Mouse (Mus musculus): Measurements from ENCODE around the gene Grb7. TPM values are rescaled to one million over a fixed set of nuclear protein-coding genes. Genes with fewer than 3 reads are reported as not detected.

The Grb7 gene
- total and polyA plus RNA-seq, 3 experiments: 4.5 to 11.5 (median 8.0) TPM

DNA sequence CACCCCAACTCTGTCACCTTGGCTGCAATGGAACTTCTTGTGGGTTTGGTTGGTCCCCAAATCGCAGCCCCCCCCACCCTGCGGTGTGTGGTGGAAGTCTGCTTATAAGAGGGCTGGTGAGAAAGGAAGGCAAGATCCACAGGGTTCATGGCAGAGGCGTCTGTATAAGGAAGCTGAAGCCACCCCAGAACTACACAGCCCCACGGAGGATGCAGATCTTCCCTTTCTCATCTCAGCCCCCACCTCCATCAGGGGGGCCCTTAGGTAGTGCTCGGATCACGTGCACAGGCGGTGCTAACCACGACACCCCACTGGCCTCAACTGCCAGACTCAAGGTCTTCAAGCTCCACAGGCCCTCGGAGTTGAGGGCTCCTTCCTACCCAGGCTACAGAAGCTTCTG lies 17.7 kb downstream of the Grb7 start:
- Histone ChIP-seq H3K4me3 (replicated peaks in 1 of 3; ENCODE audit: low read depth in 2 of 3, low read length in 2 of 3, poor library complexity in 1 of 3) (no peak overlapping the region), H3K9ac (ENCODE audit: insufficient read depth, low read depth) (no peak overlapping the region), H3K36me3 (replicated peaks in 1 of 2; ENCODE audit: control insufficient read depth in 1 of 2, insufficient read depth in 1 of 2, low read length in 1 of 2) (peaks cover 56 to 58% of the 10 kb centered on the region in 2 experiments), H3K4me2 (ENCODE audit: insufficient read depth, low read depth, poor library complexity, severe bottlenecking) (no peak overlapping the region), H3K9me3 (replicated peaks; ENCODE audit: low read length) (no peaks in the 10 kb centered on the region), H3K79me2 (replicated peaks; ENCODE audit: control insufficient read depth, extremely low read depth, insufficient read depth, poor library complexity, severe bottlenecking) (peaks cover 39% of the 10 kb centered on the region), H3K4me1 (ENCODE audit: control insufficient read depth in 1 of 2, insufficient read depth in 2 of 2) (peaks cover 46 to 97% of the 10 kb centered on the region in 2 experiments), H3K27me3 (replicated peaks) (no peaks in the 10 kb centered on the region), H3K27ac (ENCODE audit: insufficient read depth, low read depth) (peak overlapping the region; percentile 83)
- no peak for DNase-seq (ENCODE audit: extremely low read depth)
- TF ChIP-seq BHLHE40 (IDR thresholded peaks at IDR 0.05; ENCODE audit: low read depth, low read length) (peak; percentile 47; the same call in 1 of the 2 replicates), NRF1 (IDR thresholded peaks at IDR 0.05; ENCODE audit: low read depth, low read length) (no peak), POLR2AphosphoS2 (IDR thresholded peaks at IDR 0.05; ENCODE audit: low read depth, low read length) (no peak), GABPA (IDR thresholded peaks at IDR 0.05; ENCODE audit: insufficient replicate concordance, low read depth, low read length) (no peak), CTCF (conservative IDR thresholded peaks at IDR 0.05 in 1 of 2, IDR thresholded peaks at IDR 0.05 in 1 of 2; ENCODE audit: low read depth in 2 of 2, low read length in 2 of 2) (no peak), POLR2A (IDR thresholded peaks at IDR 0.05; ENCODE audit: low read depth, low read length) (no peak), ZMIZ1 (IDR thresholded peaks at IDR 0.05; ENCODE audit: low read depth, low read length) (peak; percentile 68; the same call in 1 of the 2 replicates), JUND (conservative IDR thresholded peaks at IDR 0.05; ENCODE audit: low read depth, low read length) (no peak), USF1 (IDR thresholded peaks at IDR 0.05; ENCODE audit: low read depth, low read length) (no peak)
- dilution Hi-C loops (cut with MboI; ENCODE audit: extremely low pct_ligation_motif_present, extremely low pct_unique_long_range_greater_than_20kb, low sequenced_read_pairs) (no loop called here), in situ Hi-C loops (cut with MboI; ENCODE audit: low pct_ligation_motif_present, low pct_unique_long_range_greater_than_20kb, low sequenced_read_pairs) (no loop called here)

DNA sequence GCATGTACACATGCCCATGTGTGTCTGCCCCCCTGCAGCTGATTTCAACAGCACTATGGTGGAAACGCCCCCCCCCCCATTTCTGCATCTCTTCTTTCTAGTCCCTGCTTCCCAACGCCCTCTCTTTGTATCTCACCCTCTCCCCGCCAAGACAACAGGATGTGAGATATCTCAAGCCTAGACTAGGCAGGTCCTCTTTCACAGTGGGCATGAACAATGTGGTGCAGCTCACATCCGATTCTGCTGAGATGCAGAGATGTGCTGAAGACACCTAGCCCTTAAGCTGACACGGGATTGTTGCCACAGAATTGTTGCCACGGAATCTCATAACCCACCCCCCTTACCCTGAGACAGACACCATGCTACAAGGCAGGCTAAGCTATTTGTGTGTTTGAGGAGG lies 18.3 kb downstream of the Grb7 start:
- TF ChIP-seq ELF1 (IDR thresholded peaks at IDR 0.05; ENCODE audit: low read depth, low read length) (no peak), MAZ (IDR thresholded peaks at IDR 0.05; ENCODE audit: low read depth, low read length) (no peak), JUND (conservative IDR thresholded peaks at IDR 0.05; ENCODE audit: low read depth, low read length) (no peak), MAX (IDR thresholded peaks at IDR 0.05; ENCODE audit: low read length) (no peak), IRF4 (IDR thresholded peaks at IDR 0.05; ENCODE audit: low read depth, low read length) (no peak), BHLHE40 (IDR thresholded peaks at IDR 0.05; ENCODE audit: low read depth, low read length) (no peak), ZC3H11A (IDR thresholded peaks at IDR 0.05; ENCODE audit: low read depth, low read length) (no peak), CHD2 (IDR thresholded peaks at IDR 0.05; ENCODE audit: low read length) (no peak)
- Histone ChIP-seq H3K27me3 (replicated peaks) (no peaks in the 10 kb centered on the region), H3K27ac (ENCODE audit: insufficient read depth, low read depth) (peak overlapping the region; percentile 6; the same call in 1 of the 2 replicates), H3K9ac (ENCODE audit: insufficient read depth, low read depth) (no peak overlapping the region), H3K4me2 (ENCODE audit: insufficient read depth, low read depth, poor library complexity, severe bottlenecking) (no peak overlapping the region), H3K9me3 (replicated peaks; ENCODE audit: low read length) (no peaks in the 10 kb centered on the region), H3K4me3 (replicated peaks in 1 of 3; ENCODE audit: low read depth in 2 of 3, low read length in 2 of 3, poor library complexity in 1 of 3) (no peak overlapping the region), H3K36me3 (replicated peaks in 1 of 2; ENCODE audit: control insufficient read depth in 1 of 2, insufficient read depth in 1 of 2, low read length in 1 of 2) (peaks cover 62 to 64% of the 10 kb centered on the region in 2 experiments), H3K4me1 (ENCODE audit: control insufficient read depth in 1 of 2, insufficient read depth in 2 of 2) (peaks cover 50 to 99% of the 10 kb centered on the region in 2 experiments), H3K79me2 (replicated peaks; ENCODE audit: control insufficient read depth, extremely low read depth, insufficient read depth, poor library complexity, severe bottlenecking) (peaks cover 45% of the 10 kb centered on the region)
- DNase-seq (ENCODE audit: extremely low read depth): no peak
- dilution Hi-C loops (cut with MboI; ENCODE audit: extremely low pct_ligation_motif_present, extremely low pct_unique_long_range_greater_than_20kb, low sequenced_read_pairs): no loop called here
- in situ Hi-C loops (cut with MboI; ENCODE audit: low pct_ligation_motif_present, low pct_unique_long_range_greater_than_20kb, low sequenced_read_pairs): no loop called here
